Comparison of ENCODE assay signal across 14 mouse cellular contexts in genomic region chr16:67096706-67097105, GRCm38 (mm10).
A peak's percentile ranks its signal among the peaks of the same experiment; 100 is the strongest.
DNase-seq lines count a peak whose midpoint lies in the region; ATAC-seq lines count a peak whose summit lies in the region.
"Had no signal": no experiment of that assay in that cellular context is flagged by ENCODE, and none has a peak within 500 bp of the region (broad histone marks: within the 10 kb centered on the region; RNA-seq: fewer than 3 reads in every experiment).

No protein-coding gene starts in this region.

- peak; percentile 38; the same call in 1 of the 2 replicates for ATAC-seq in hindbrain, embryonic 15.5 days (ENCODE audit: low FRiP score, low read depth)
- no peak for ATAC-seq in hindbrain, embryonic 13.5 days (ENCODE audit: low FRiP score)
- ATAC-seq: inflammation-experienced regulatory T-cells, adult 6 months; liver, postnatal 0 days had no signal

- H3K9ac ChIP-seq in hindbrain, embryonic 15.5 days: no peak overlapping the region
- no peak overlapping the region for H3K9ac ChIP-seq in hindbrain, embryonic 13.5 days
- H3K9ac ChIP-seq: heart, embryonic 15.5 days; limb, embryonic 12.5 days; liver, postnatal 0 days; neural tube, embryonic 15.5 days had no signal

- H3K4me3 ChIP-seq in hindbrain, embryonic 15.5 days: no peak overlapping the region
- no peak overlapping the region for H3K4me3 ChIP-seq in hindbrain, embryonic 13.5 days
- H3K4me3 ChIP-seq: heart, embryonic 15.5 days; limb, embryonic 12.5 days; neural tube, embryonic 15.5 days had no signal

- no peaks in the 10 kb centered on the region for H3K4me1 ChIP-seq in hindbrain, embryonic 15.5 days (replicated peaks)
- no peaks in the 10 kb centered on the region for H3K4me1 ChIP-seq in hindbrain, embryonic 13.5 days (replicated peaks)
- H3K4me1 ChIP-seq: heart, embryonic 15.5 days; limb, embryonic 12.5 days; neural tube, embryonic 15.5 days had no signal

- no peaks in the 10 kb centered on the region for H3K9me3 ChIP-seq in hindbrain, embryonic 15.5 days
- H3K9me3 ChIP-seq in hindbrain, embryonic 13.5 days: no peaks in the 10 kb centered on the region
- H3K9me3 ChIP-seq: heart, embryonic 15.5 days; limb, embryonic 12.5 days; neural tube, embryonic 15.5 days had no signal

- no peaks in the 10 kb centered on the region for H3K27me3 ChIP-seq in hindbrain, embryonic 15.5 days
- H3K27me3 ChIP-seq in hindbrain, embryonic 13.5 days: no peaks in the 10 kb centered on the region
- H3K27me3 ChIP-seq: heart, embryonic 15.5 days; limb, embryonic 12.5 days; neural tube, embryonic 15.5 days had no signal

- DNase-seq in cerebellum, postnatal 10 days: peak; percentile 56 to 71
- DNase-seq in cerebellum, adult 11-12 months: no peak
- DNase-seq in brain, adult 2 months (ENCODE audit: low read depth, low spot score): peak; percentile 42
- DNase-seq in layer of hippocampus, postnatal 14 days (ENCODE audit: low spot score in 2 of 2): peak; percentile 31 to 63
- DNase-seq in spleen, postnatal 14 days (ENCODE audit: low spot score in 2 of 2): no peak
- DNase-seq in c-Kit-positive CD71-positive TER-119-positive erythroid progenitor cells, embryonic 14.5 days (ENCODE audit: low spot score): no peak
- DNase-seq: gastrocnemius, postnatal 14 days; liver, postnatal 0 days had no signal

- WGBS in hindbrain, embryonic 15.5 days: 64% methylated on average over 6 of the region's 6 CpGs
- 77% methylated on average over 6 of the region's 6 CpGs for WGBS in hindbrain, embryonic 13.5 days

- no peak overlapping the region for H3K4me2 ChIP-seq in hindbrain, embryonic 15.5 days
- no peak overlapping the region for H3K4me2 ChIP-seq in hindbrain, embryonic 13.5 days
- H3K4me2 ChIP-seq: heart, embryonic 15.5 days; limb, embryonic 12.5 days; neural tube, embryonic 15.5 days had no signal

- H3K36me3 ChIP-seq in hindbrain, embryonic 15.5 days: no peaks in the 10 kb centered on the region
- H3K36me3 ChIP-seq in hindbrain, embryonic 13.5 days: no peaks in the 10 kb centered on the region
- H3K36me3 ChIP-seq: heart, embryonic 15.5 days; limb, embryonic 12.5 days; neural tube, embryonic 15.5 days had no signal

- no peak overlapping the region for H3K27ac ChIP-seq in hindbrain, embryonic 15.5 days (replicated peaks)
- no peak overlapping the region for H3K27ac ChIP-seq in hindbrain, embryonic 13.5 days
- H3K27ac ChIP-seq: heart, embryonic 15.5 days; limb, embryonic 12.5 days; neural tube, embryonic 15.5 days had no signal

Comparison
In these comparisons a context has a peak if more than half of its experiments do, and no peak if none do; other contexts are left out.
1. DNase-seq: peak in cerebellum, postnatal 10 days (2 of 2), brain, adult 2 months (single experiment) and layer of hippocampus, postnatal 14 days (2 of 2); none in cerebellum, adult 11-12 months (single experiment), spleen, postnatal 14 days (0 of 2) and c-Kit-positive CD71-positive TER-119-positive erythroid progenitor cells, embryonic 14.5 days (single experiment).